In the genomic region with DNA sequence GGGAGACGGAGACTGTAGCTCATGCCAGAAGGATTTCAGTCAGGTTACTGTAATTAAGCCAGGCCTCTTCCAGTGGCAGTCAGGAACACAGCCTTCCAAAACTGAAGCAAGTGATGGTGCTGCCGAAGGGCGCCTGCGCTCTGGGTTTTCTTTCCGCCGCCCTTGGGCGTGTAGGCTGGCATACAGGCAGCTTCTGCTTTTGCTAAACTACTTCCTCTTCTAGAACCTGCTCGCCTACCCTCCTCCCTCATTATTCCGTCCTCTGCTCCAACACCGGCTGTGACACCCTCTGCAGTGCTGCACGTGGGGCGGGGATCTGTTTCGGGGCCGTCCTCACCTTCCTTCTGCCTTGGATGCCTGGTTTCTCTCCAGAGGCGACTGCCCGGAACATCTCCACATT, we compare ENCODE assay signal across 8 mouse cellular contexts. TPM values are rescaled to one million over a fixed set of nuclear protein-coding genes. Genes with fewer than 3 reads are reported as not detected.
DNase-seq lines count a peak whose midpoint lies in the region; TF ChIP-seq lines count a peak whose summit lies in the region.

No protein-coding gene starts in this region.

- DNase-seq in gastrocnemius, adult 2 months = peak; percentile 47
- no peak for DNase-seq in gastrocnemius, postnatal 4 days (ENCODE audit: low spot score in 2 of 2)
- peak; percentile 96 for DNase-seq in MEL-GATA-1-ER (ENCODE audit: extremely low read depth, low read depth)
- DNase-seq in left cerebral cortex, postnatal 25 days (ENCODE audit: low spot score in 2 of 2) = peak; percentile 71 to 95
- DNase-seq in skeletal muscle tissue, adult 2 months (ENCODE audit: low read depth, low spot score) = peak; percentile 50
- DNase-seq in c-Kit-positive CD71-positive TER-119-positive erythroid progenitor cells, embryonic 14.5 days (ENCODE audit: low spot score) = no peak
- DNase-seq in kidney, postnatal 10 days = no peak
- no peak for DNase-seq in embryo, embryonic 10.5 days (ENCODE audit: low spot score)

- H3K27ac ChIP-seq in gastrocnemius, adult 2 months = 0 out of 2 replicates have a peak overlapping the region, but pooled peaks have one; percentile 31

- intact Hi-C loops in gastrocnemius, adult 2 months (cut with DNase I) = loop anchor here (5.0 kb wide), 1 partner anchor 59 kb away; no protein-coding TSS in a partner anchor
- intact Hi-C loops in left cerebral cortex, postnatal 25 days (cut with DNase I) = loop anchor here (1.0 to 10.0 kb wide), 4 partner anchors 22 to 177 kb away; no protein-coding TSS in a partner anchor

- no peak overlapping the region for H3K4me3 ChIP-seq in gastrocnemius, adult 2 months

- TF ChIP-seq CTCF in gastrocnemius, adult 2 months (IDR thresholded peaks at IDR 0.05) = no peak

RNA-seq across cellular contexts. Expression of a gene that starts 18.9 kb away (rescaled TPM):
- 10 to 100 TPM; 10.7 to 11.0 TPM for total RNA-seq in gastrocnemius, adult 2 months (2021)
- total RNA-seq in gastrocnemius, postnatal 4 days (2021) = 10 to 100 TPM; 19.7 to 23.8 TPM
- 100 to 1,000 TPM; 102 to 108 TPM for total RNA-seq in left cerebral cortex, postnatal 25 days (2021)

Comparison
In these comparisons a context has a peak if more than half of its experiments do, and no peak if none do; other contexts are left out.
1. DNase-seq: peak in gastrocnemius, adult 2 months (single experiment), MEL-GATA-1-ER (single experiment), left cerebral cortex, postnatal 25 days (2 of 2) and skeletal muscle tissue, adult 2 months (single experiment); none in gastrocnemius, postnatal 4 days (0 of 2), c-Kit-positive CD71-positive TER-119-positive erythroid progenitor cells, embryonic 14.5 days (single experiment), kidney, postnatal 10 days (single experiment) and embryo, embryonic 10.5 days (single experiment).
2. RNA of a gene that starts 18.9 kb away (total RNA-seq): 102 to 108 TPM in left cerebral cortex, postnatal 25 days; 19.7 to 23.8 TPM in gastrocnemius, postnatal 4 days and 10.7 to 11.0 TPM in gastrocnemius, adult 2 months; every median in the first group is over 4 times any median in the second.